Comparison of ENCODE assay signal across 18 mouse cellular contexts in genomic region chr14:61809716-61810437, GRCm38 (mm10).
DNase-seq lines count a peak whose midpoint lies in the region; ATAC-seq and TF ChIP-seq lines count a peak whose summit lies in the region.
"Had no signal": no experiment of that assay in that cellular context is flagged by ENCODE, and none has a peak within 500 bp of the region (broad histone marks: within the 10 kb centered on the region; RNA-seq: fewer than 3 reads in every experiment).

No protein-coding gene starts in this region.

- H3K9ac ChIP-seq in hindbrain, embryonic 14.5 days = peak overlapping the region; percentile 34
- H3K9ac ChIP-seq in midbrain, postnatal 0 days (replicated peaks; ENCODE audit: low read length, poor library complexity, severe bottlenecking) = no peak overlapping the region
- no peak overlapping the region for H3K9ac ChIP-seq in midbrain, embryonic 11.5 days (ENCODE audit: low read length)
- H3K9ac ChIP-seq in limb, embryonic 13.5 days = no peak overlapping the region
- H3K9ac ChIP-seq: midbrain, embryonic 12.5 days had no signal

- 0 out of 2 replicates have a peak, but pooled peaks have one; percentile 3 for TF ChIP-seq CTCF in midbrain, postnatal 0 days (IDR thresholded peaks at IDR 0.05)

- H3K9me3 ChIP-seq in hindbrain, embryonic 14.5 days (ENCODE audit: control insufficient read depth, low read length) = no peaks in the 10 kb centered on the region
- no peaks in the 10 kb centered on the region for H3K9me3 ChIP-seq in hindbrain, embryonic 10.5 days
- no peaks in the 10 kb centered on the region for H3K9me3 ChIP-seq in midbrain, postnatal 0 days (ENCODE audit: low read length)
- H3K9me3 ChIP-seq in midbrain, embryonic 11.5 days (ENCODE audit: control insufficient read depth, low read length) = no peaks in the 10 kb centered on the region
- H3K9me3 ChIP-seq in limb, embryonic 13.5 days = no peaks in the 10 kb centered on the region
- H3K9me3 ChIP-seq: midbrain, embryonic 12.5 days had no signal

- H3K4me3 ChIP-seq in hindbrain, embryonic 14.5 days (replicated peaks; ENCODE audit: low read length) = no peak overlapping the region
- no peak overlapping the region for H3K4me3 ChIP-seq in hindbrain, embryonic 10.5 days
- no peak overlapping the region for H3K4me3 ChIP-seq in midbrain, postnatal 0 days (ENCODE audit: low read depth, low read length)
- H3K4me3 ChIP-seq in midbrain, embryonic 11.5 days (ENCODE audit: low read depth, low read length) = no peak overlapping the region
- no peak overlapping the region for H3K4me3 ChIP-seq in limb, embryonic 13.5 days
- H3K4me3 ChIP-seq: layer of hippocampus, adult 2 months; midbrain, embryonic 12.5 days had no signal

- ATAC-seq in hindbrain, embryonic 14.5 days (ENCODE audit: low FRiP score) = no peak
- ATAC-seq in midbrain, postnatal 0 days (ENCODE audit: low FRiP score) = no peak
- ATAC-seq in midbrain, embryonic 11.5 days (ENCODE audit: low FRiP score) = no peak
- no peak for ATAC-seq in limb, embryonic 13.5 days (ENCODE audit: low FRiP score, low read depth)
- ATAC-seq: lung, postnatal 0 days; Patski had no signal

- H3K27me3 ChIP-seq in hindbrain, embryonic 14.5 days (ENCODE audit: control insufficient read depth, insufficient read depth, low read length) = no peaks in the 10 kb centered on the region
- H3K27me3 ChIP-seq in hindbrain, embryonic 10.5 days (ENCODE audit: insufficient read depth, poor library complexity, severe bottlenecking) = no peaks in the 10 kb centered on the region
- H3K27me3 ChIP-seq in midbrain, postnatal 0 days (ENCODE audit: insufficient read depth, low read length) = no peaks in the 10 kb centered on the region
- H3K27me3 ChIP-seq in midbrain, embryonic 11.5 days (ENCODE audit: control insufficient read depth, insufficient read depth, low read length) = no peaks in the 10 kb centered on the region
- H3K27me3 ChIP-seq in limb, embryonic 13.5 days = no peaks in the 10 kb centered on the region
- H3K27me3 ChIP-seq: midbrain, embryonic 12.5 days; Patski had no signal

- 75% methylated on average over 10 of the region's 10 CpGs for WGBS in hindbrain, embryonic 14.5 days
- 88% methylated on average over 10 of the region's 10 CpGs for WGBS in hindbrain, embryonic 10.5 days
- 67% methylated on average over 10 of the region's 10 CpGs for WGBS in midbrain, postnatal 0 days
- WGBS in midbrain, embryonic 11.5 days = 85% methylated on average over 10 of the region's 10 CpGs
- WGBS in limb, embryonic 13.5 days = 38% methylated on average over 10 of the region's 10 CpGs

- no peak overlapping the region for H3K4me2 ChIP-seq in hindbrain, embryonic 14.5 days (replicated peaks)
- no peak overlapping the region for H3K4me2 ChIP-seq in midbrain, postnatal 0 days (ENCODE audit: low read depth, low read length, poor library complexity, severe bottlenecking)
- no peak overlapping the region for H3K4me2 ChIP-seq in midbrain, embryonic 11.5 days
- peak overlapping the region; percentile 26 for H3K4me2 ChIP-seq in limb, embryonic 13.5 days (replicated peaks)
- H3K4me2 ChIP-seq: liver, embryonic 11.5 days; midbrain, embryonic 12.5 days had no signal

- DNase-seq in hindbrain, embryonic 14.5 days (ENCODE audit: low spot score) = no peak
- DNase-seq in hindbrain, embryonic 10.5 days (ENCODE audit: low spot score) = no peak
- no peak for DNase-seq in midbrain, postnatal 0 days (ENCODE audit: low spot score)
- DNase-seq in midbrain, embryonic 11.5 days (ENCODE audit: low spot score, missing footprints) = no peak
- DNase-seq in kidney, adult 11 months = no peak
- DNase-seq in adrenal gland, adult 2 months = no peak
- DNase-seq: adrenal gland, adult 8-10 months; cerebellum, postnatal 36 days; heart, adult 18-20 months; kidney, adult 18-20 months; thymus, postnatal 4 days had no signal

- no peak overlapping the region for H3K27ac ChIP-seq in hindbrain, embryonic 14.5 days
- H3K27ac ChIP-seq in hindbrain, embryonic 10.5 days = no peak overlapping the region
- H3K27ac ChIP-seq in midbrain, postnatal 0 days (ENCODE audit: low read depth, low read length) = no peak overlapping the region
- H3K27ac ChIP-seq in midbrain, embryonic 11.5 days (ENCODE audit: low read depth, low read length) = no peak overlapping the region
- H3K27ac ChIP-seq in limb, embryonic 13.5 days = peak overlapping the region; percentile 39; the same call in 1 of the 2 replicates
- H3K27ac ChIP-seq: layer of hippocampus, adult 2 months; midbrain, embryonic 12.5 days; stomach, postnatal 0 days had no signal

- H3K36me3 ChIP-seq in hindbrain, embryonic 14.5 days (replicated peaks; ENCODE audit: control insufficient read depth, insufficient read depth) = no peaks in the 10 kb centered on the region
- H3K36me3 ChIP-seq in hindbrain, embryonic 10.5 days = no peaks in the 10 kb centered on the region
- H3K36me3 ChIP-seq in midbrain, postnatal 0 days (ENCODE audit: insufficient read depth, low read length) = no peaks in the 10 kb centered on the region
- H3K36me3 ChIP-seq in midbrain, embryonic 11.5 days (ENCODE audit: control insufficient read depth, insufficient read depth, low read length) = no peaks in the 10 kb centered on the region
- no peaks in the 10 kb centered on the region for H3K36me3 ChIP-seq in limb, embryonic 13.5 days
- H3K36me3 ChIP-seq: midbrain, embryonic 12.5 days had no signal

- H3K4me1 ChIP-seq in hindbrain, embryonic 14.5 days (replicated peaks; ENCODE audit: control insufficient read depth, insufficient read depth, low read length) = peaks cover 15% of the 10 kb centered on the region
- no peaks in the 10 kb centered on the region for H3K4me1 ChIP-seq in hindbrain, embryonic 10.5 days (replicated peaks)
- no peaks in the 10 kb centered on the region; the same call in 1 of the 2 replicates for H3K4me1 ChIP-seq in midbrain, postnatal 0 days (ENCODE audit: insufficient read depth, low read length)
- no peaks in the 10 kb centered on the region for H3K4me1 ChIP-seq in midbrain, embryonic 11.5 days (ENCODE audit: control insufficient read depth, insufficient read depth, low read length)
- peaks cover 41% of the 10 kb centered on the region for H3K4me1 ChIP-seq in limb, embryonic 13.5 days
